Mouse (Mus musculus) cerebellum, postnatal 4 days (tissue): ENCODE data around the gene Tank.

Source experiments
- DNase-seq, 2 experiments: peaks; one replicate each; pipeline ENCODE4 v3.0.0; 2022; ENCODE audit warnings: low spot score in 2 of 2, mixed read lengths in 1 of 2

Tank gene

GRCm38 (mm10) chr2:61655382-61656281 is 77.2 kb downstream of the Tank start:
- DNase-seq = peak; percentile 26 to 58

DNA sequence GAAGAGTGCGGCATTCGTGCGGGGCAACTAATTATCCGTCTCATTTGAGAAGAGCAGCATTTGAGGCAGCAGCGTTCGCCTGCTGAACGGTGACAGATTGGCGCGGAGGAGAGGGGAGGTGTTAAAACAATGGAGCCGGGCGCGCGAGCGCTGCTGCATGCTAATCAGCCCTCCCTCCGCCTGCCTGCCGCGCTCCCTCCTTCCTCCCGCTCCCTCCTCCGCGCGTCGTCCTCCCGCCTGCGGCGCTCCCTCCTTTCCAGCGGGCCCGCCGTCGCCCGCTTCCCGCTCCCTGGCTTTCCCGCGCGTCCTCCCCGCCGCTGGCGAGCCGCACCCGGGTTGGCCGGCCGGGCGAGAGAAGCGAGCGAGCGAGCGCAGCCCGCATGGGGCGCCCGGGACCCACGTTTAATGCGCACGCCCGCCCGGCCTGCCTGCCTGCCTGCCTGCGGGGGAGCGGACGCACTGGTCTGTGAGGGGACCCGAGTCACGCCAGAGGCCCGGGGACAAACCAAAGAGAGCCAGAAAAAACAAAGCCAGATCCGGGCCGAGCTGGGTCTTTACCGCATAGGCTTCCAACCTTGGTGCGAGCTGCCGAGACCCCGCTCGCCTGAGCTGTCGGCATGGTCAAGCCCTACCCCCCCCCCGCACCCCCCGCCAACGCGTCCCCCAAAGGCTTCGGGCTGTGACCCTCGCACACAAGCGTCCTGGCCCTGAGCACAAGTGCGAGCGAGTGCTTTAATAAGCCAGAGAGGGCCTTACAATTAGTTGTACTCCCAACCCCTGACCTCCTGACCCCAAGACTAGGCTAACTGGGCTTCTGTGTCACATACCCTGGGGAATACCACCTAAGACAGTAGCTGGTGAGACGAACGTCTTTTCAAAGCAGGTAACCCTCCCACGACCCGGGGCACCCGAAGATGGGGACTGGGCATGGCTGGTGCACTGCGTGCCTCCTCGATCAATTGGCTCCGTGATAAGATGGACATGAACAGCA is 78.3 kb downstream of the Tank start:
- DNase-seq = peak; percentile 39 to 70

DNA sequence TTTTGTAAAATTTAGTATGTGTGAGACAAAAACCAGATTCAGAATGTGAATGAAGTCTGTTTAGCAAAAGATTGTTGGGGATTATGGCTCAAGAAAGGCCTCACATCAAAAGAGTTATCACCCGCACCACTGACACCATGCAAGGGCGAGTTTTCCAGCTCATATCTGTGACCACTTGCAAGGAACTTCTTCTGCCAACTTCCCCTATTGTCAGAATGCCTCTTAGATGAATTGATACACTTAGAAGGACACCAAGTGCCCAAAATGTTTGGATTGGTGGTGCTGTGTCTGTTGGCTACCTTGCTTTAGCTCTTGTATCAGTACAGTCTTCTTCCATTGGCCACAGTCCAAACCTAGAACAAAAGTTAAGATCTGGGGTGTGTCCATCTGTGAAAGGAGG is 80.9 kb downstream of the Tank start:
- DNase-seq = no peak

DNA sequence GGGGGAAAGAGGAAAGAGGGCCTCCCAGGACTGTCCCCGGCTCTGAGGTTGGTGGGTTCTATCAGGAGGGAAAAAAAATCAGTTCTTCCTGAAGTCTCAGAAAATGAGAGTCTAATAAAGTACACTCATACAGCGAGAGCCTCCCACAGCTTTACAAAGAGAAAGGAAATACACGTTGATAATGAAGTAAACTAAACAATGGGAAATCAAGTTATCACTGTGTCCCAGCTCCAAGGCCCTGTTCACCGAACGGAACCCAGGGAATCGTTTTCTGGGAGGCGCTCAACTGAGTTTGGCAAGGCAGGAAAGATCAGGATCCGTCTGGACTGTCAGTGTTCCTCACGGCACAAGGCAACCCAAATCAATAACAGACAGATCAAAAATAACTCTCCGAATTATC is 84.4 kb downstream of the Tank start:
- no peak for DNase-seq

GRCm38 (mm10) chr2:61663573-61664241 is 85.3 kb downstream of the Tank start:
- no peak for DNase-seq

GRCm38 (mm10) chr2:61667420-61667819 is 89.0 kb downstream of the Tank start:
- DNase-seq = no peak

DNA sequence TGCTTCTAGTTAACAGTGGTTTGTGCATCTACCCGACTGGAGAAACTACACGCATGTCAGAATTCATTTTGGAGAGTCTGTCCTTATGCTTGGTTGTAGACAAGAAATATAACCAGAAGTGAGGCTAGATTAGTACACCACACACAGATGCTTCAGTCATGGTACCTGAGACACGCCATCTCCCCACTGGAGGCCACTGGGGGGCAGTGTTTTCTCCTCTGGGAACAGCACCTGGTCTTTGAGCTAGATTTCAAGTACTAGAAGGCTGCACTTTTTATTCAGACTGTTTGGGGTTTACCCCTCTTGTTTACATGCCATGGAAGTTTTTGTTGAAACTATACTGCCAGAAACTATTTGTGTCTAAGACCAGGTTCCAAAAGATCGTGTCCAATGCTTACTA is 89.9 kb downstream of the Tank start:
- DNase-seq = peak in 1 of 2 experiments; percentile 29

DNA sequence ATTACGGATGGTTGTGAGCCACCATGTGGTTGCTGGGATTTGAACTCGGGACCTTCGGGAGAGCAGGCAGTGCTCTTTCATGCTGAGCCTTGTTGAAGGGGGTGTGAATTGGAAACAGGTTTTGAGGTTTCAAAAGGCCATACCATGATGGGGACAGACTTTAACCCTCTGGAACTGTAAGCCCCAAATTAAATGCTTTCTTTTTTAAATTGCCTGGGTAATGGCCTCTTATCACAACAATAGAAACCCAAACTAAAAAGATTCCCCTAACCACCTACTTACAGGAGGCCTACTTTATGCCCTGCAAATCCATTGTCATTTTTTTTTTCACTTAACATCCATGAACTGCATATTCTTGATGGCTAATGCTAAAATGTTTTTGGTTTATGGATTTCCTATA is 96.2 kb downstream of the Tank start:
- no peak for DNase-seq

DNA sequence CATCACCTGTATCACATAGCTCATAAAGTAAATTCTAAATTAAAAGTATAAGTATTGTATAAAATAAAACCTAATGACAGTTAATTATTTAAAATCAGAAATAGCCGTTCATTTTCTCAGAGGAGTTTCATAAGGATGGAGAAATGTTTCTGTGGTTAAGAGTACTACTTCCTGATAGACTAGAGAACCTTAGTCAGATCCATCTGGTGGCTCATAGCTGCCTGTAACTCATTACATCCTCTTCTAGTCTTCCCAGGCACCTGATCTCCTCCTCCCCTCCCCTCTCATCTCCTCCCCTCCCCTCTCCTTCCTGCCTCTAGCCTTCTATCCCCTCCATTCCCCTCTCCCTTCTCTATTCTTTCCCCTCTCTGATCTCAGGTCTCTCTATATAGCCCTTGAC is 103.2 kb downstream of the Tank start:
- no peak for DNase-seq

GRCm38 (mm10) chr2:61686533-61686932 is 108.1 kb downstream of the Tank start:
- no peak for DNase-seq

DNA sequence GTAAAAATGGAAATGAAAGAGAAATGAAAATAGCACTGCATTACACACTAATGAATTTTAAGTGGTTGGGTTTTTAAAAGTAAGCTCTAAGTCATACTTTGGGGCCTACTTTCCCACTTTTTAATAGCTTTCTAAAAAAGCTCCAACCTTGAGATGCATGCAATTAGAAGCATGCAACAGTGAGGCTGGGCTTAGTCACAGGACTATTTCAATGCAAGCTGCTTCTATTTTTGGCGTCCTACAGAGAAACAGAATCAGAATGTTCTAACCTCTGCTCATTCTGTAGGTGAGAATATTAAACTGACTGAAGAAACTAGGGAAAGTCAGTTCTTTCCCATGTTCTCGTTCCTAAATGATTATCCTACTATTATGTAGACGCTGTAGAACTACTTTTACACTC is 110.7 kb downstream of the Tank start:
- no peak for DNase-seq
